Mouse (Mus musculus) thymus, postnatal 14 days (tissue): ENCODE results near the gene Slc29a1.

Experiments
- DNase-seq: peaks from one replicate; pipeline ENCODE4 v3.0.0; 2021

Slc29a1 gene

GRCm38 (mm10) chr17:45549617-45550181, 49.7 kb downstream of the Slc29a1 start, which contains the start of gene Tmem151b:
Gene Tmem151b (minus strand): TSS chr17:45549677.
- DNase-seq = peak; percentile 78

- peak; percentile 74 for DNase-seq
These were observed 50.6 kb downstream of the Slc29a1 start for GRCm38 (mm10) chr17:45548541-45549512.

- no peak for DNase-seq
These were observed 51.8 kb downstream of the Slc29a1 start for GRCm38 (mm10) chr17:45547461-45548190.

- DNase-seq = no peak
These were observed 52.5 kb downstream of the Slc29a1 start for GRCm38 (mm10) chr17:45546941-45547340.

GRCm38 (mm10) chr17:45545278-45545961, 54.0 kb downstream of the Slc29a1 start:
- no peak for DNase-seq

GRCm38 (mm10) chr17:45544873-45545277, 54.5 kb downstream of the Slc29a1 start:
- no peak for DNase-seq

- DNase-seq = no peak
These were observed 55.2 kb downstream of the Slc29a1 start for GRCm38 (mm10) chr17:45544001-45544872.

GRCm38 (mm10) chr17:45543115-45543514, 56.3 kb downstream of the Slc29a1 start:
- DNase-seq = no peak

GRCm38 (mm10) chr17:45542705-45543104, 56.7 kb downstream of the Slc29a1 start:
- no peak for DNase-seq

- DNase-seq = no peak
These were observed 57.3 kb downstream of the Slc29a1 start for GRCm38 (mm10) chr17:45542129-45542528.

- no peak for DNase-seq
These were observed 59.7 kb downstream of the Slc29a1 start for GRCm38 (mm10) chr17:45539664-45540063.

- no peak for DNase-seq
These were observed 61.0 kb downstream of the Slc29a1 start for GRCm38 (mm10) chr17:45538394-45538793.

- DNase-seq = peak; percentile 42
These were observed 63.1 kb downstream of the Slc29a1 start for GRCm38 (mm10) chr17:45536264-45536663.
